Mouse (Mus musculus) lung, adult 18-20 months (tissue): ENCODE measurements around the gene Plekhm1.
A peak's percentile ranks its signal among the peaks of the same experiment; 100 is the strongest.

Experiments
- DNase-seq, 2 experiments: peaks; one replicate each; pipeline ENCODE4 v3.0.0; 2022; ENCODE audit warnings: mixed read lengths in 2 of 2

Plekhm1 gene

GRCm38 (mm10) chr11:103360661-103361081 lies 51.8 kb downstream of the Plekhm1 start:
- no peak for DNase-seq

GRCm38 (mm10) chr11:103359841-103360641 lies 52.4 kb downstream of the Plekhm1 start:
- peak; percentile 88 to 89 for DNase-seq

- peak; percentile 77 to 79 for DNase-seq
These were observed 53.4 kb downstream of the Plekhm1 start for GRCm38 (mm10) chr11:103359122-103359521.

GRCm38 (mm10) chr11:103358316-103358715 lies 54.2 kb downstream of the Plekhm1 start:
- DNase-seq, result no peak

GRCm38 (mm10) chr11:103357710-103358109 lies 54.8 kb downstream of the Plekhm1 start:
- DNase-seq, result no peak

GRCm38 (mm10) chr11:103356938-103357670 lies 55.4 kb downstream of the Plekhm1 start:
- no peak for DNase-seq

- no peak for DNase-seq
These were observed 56.4 kb downstream of the Plekhm1 start for GRCm38 (mm10) chr11:103356032-103356571.

GRCm38 (mm10) chr11:103355251-103355650 lies 57.2 kb downstream of the Plekhm1 start:
- DNase-seq, result no peak

GRCm38 (mm10) chr11:103354033-103354432 lies 58.5 kb downstream of the Plekhm1 start:
- DNase-seq, result no peak

- no peak for DNase-seq
These were observed 60.2 kb downstream of the Plekhm1 start for GRCm38 (mm10) chr11:103352239-103352814.

GRCm38 (mm10) chr11:103350711-103351315 lies 61.7 kb downstream of the Plekhm1 start:
- no peak for DNase-seq

GRCm38 (mm10) chr11:103349699-103350098 lies 62.8 kb downstream of the Plekhm1 start:
- DNase-seq, result no peak

- DNase-seq, result peak; percentile 76 to 86
These were observed 65.8 kb downstream of the Plekhm1 start for GRCm38 (mm10) chr11:103346657-103347056.

- DNase-seq, result no peak
These were observed 66.3 kb downstream of the Plekhm1 start for GRCm38 (mm10) chr11:103346236-103346635.

- DNase-seq, result no peak
These were observed 66.9 kb downstream of the Plekhm1 start for GRCm38 (mm10) chr11:103345408-103346091.

GRCm38 (mm10) chr11:103344494-103345332 lies 67.8 kb downstream of the Plekhm1 start:
- DNase-seq, result no peak

- DNase-seq, result no peak
These were observed 68.6 kb downstream of the Plekhm1 start for GRCm38 (mm10) chr11:103343881-103344280.

- no peak for DNase-seq
These were observed 69.4 kb downstream of the Plekhm1 start for GRCm38 (mm10) chr11:103343063-103343462.

- no peak for DNase-seq
These were observed 71.8 kb downstream of the Plekhm1 start for GRCm38 (mm10) chr11:103340677-103341076.

GRCm38 (mm10) chr11:103340130-103340529 lies 72.4 kb downstream of the Plekhm1 start:
- DNase-seq, result no peak

GRCm38 (mm10) chr11:103339414-103340119 lies 72.9 kb downstream of the Plekhm1 start:
- no peak for DNase-seq
